Mouse (Mus musculus) hindbrain, embryonic 14.5 days (tissue): ENCODE measurements around the gene Elmsan1. TPM values are rescaled to one million over a fixed set of nuclear protein-coding genes. Genes with fewer than 3 reads are reported as not detected.

Experiments
- ATAC-seq: fragments of 200-750 bp; cut with Nextera tagmentation; 2 replicates; pipeline ENCODE4 v1.8.0; 2017; ENCODE audit warnings: moderate number of reproducible peaks, mild to moderate bottlenecking, moderate TSS enrichment, moderate library complexity; ENCODE audit not compliant: low FRiP score
- DNase-seq: peaks from one replicate; pipeline ENCODE4 v3.0.0-alpha.2; 2015; ENCODE audit warnings: low spot score
- H3K27ac ChIP-seq: fragments of 300-500 bp; sonication (generic); 2 replicates; pipeline ENCODE4 v1.5.1; 2014; ENCODE audit warnings: mild to moderate bottlenecking, moderate library complexity
- H3K27me3 ChIP-seq: fragments of 300-500 bp; sonication (generic); 2 replicates; pipeline ENCODE4 v1.6.1; 2014; ENCODE audit warnings: mild to moderate bottlenecking, low read length, mixed read lengths; ENCODE audit not compliant: control insufficient read depth, insufficient read depth
- H3K36me3 ChIP-seq: fragments of 300-500 bp; sonication (generic); replicated peaks from 2 replicates; pipeline ENCODE4 v1.6.1; 2014; ENCODE audit not compliant: control insufficient read depth, insufficient read depth
- H3K4me1 ChIP-seq: fragments of 300-500 bp; sonication (generic); replicated peaks from 2 replicates; pipeline ENCODE4 v1.6.1; 2014; ENCODE audit warnings: antibody characterized with exemption, low read length, mixed read lengths; ENCODE audit not compliant: control insufficient read depth, insufficient read depth
- H3K4me2 ChIP-seq: fragments of 300-500 bp; sonication (generic); replicated peaks from 2 replicates; pipeline ENCODE4 v1.6.1; 2014; ENCODE audit warnings: mild to moderate bottlenecking, moderate library complexity
- H3K4me3 ChIP-seq: fragments of 300-500 bp; sonication (generic); replicated peaks from 2 replicates; pipeline ENCODE4 v1.5.1; 2014; ENCODE audit warnings: mild to moderate bottlenecking, low read length
- H3K9ac ChIP-seq: fragments of 300-500 bp; sonication (generic); 2 replicates; pipeline ENCODE4 v1.6.1; 2014
- H3K9me3 ChIP-seq: fragments of 300-500 bp; sonication (generic); 2 replicates; pipeline ENCODE4 v1.6.1; 2016; ENCODE audit warnings: low read length; ENCODE audit not compliant: control insufficient read depth
- WGBS: fragments of 180-500 bp; shearing (Covaris S2); extraction: QIAGEN DNeasy Blood & Tissue Kit; methylation state at CpG from one replicate; pipeline ENCODE4 v1.1.7; 2014; 5-methylcytosine and 5-hydroxymethylcytosine counted together
- polyA plus RNA-seq: library from polyadenylated mRNA; unstranded; fragments of >200 nt; fragmentation: Nextera tagmentation; extraction: Ambion mirVana; gene quantifications from 2 replicates; pipeline ENCODE4 v1.2.1, GENCODE M21; 2014

Elmsan1 gene
- polyA plus RNA-seq, 1 experiment from 2014 or later = 4.4 TPM

DNA sequence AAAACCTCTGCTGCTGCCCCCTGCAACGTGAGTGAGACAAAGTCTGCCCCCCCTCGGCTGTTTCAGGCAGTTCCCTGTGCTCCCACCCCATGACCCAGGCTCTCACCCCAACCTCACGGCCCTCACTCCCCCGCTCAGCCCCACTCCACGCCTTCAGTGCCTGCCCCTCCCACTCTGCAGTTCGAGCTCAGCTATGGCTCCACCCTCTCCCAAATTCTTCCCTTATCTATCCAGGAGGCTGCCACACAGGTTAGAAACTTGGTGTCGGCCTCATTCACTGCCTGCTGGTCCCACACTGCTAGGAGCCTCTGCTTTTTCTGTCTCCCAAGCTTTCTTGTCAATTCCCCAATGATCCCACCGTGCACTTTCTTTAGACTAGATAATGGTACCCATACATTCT lies 57.6 kb downstream of the Elmsan1 start:
- WGBS = 87% methylated on average over 8 of the region's 8 CpGs

DNA sequence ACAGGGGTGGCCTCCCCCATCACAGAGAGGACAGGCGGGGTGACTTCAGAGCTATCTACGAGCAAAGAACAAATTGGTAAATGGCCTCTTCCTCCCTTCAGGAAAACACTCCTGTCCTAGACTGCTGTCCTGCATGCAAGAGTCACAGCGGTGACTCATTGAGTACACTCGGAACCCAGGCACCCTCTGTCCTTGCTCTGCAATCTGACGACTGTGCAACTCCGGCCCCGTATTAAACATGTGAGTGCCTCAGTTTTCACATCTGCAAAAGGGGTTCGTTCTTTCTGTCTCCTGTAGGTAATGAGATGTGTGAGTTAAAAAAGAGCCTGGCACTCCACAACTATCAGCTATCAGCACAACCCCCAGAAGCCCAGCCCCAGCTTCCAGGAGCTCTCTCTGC lies 58.2 kb downstream of the Elmsan1 start:
- Histone ChIP-seq H3K9ac (no peak overlapping the region), H3K4me3 (no peak overlapping the region), H3K36me3 (peaks cover 43% of the 10 kb centered on the region), H3K27me3 (no peaks in the 10 kb centered on the region), H3K9me3 (no peaks in the 10 kb centered on the region), H3K4me1 (no peaks in the 10 kb centered on the region), H3K4me2 (no peak overlapping the region), H3K27ac (no peak overlapping the region)
- ATAC-seq = no peak
- 97% methylated on average over 8 of the region's 8 CpGs for WGBS
- DNase-seq = no peak

More for the DNA sequence above, 57.6 kb downstream of the Elmsan1 start:
- Histone ChIP-seq H3K27me3 (no peaks in the 10 kb centered on the region), H3K4me1 (no peaks in the 10 kb centered on the region), H3K9me3 (no peaks in the 10 kb centered on the region), H3K27ac (no peak overlapping the region), H3K36me3 (peaks cover 38% of the 10 kb centered on the region), H3K4me3 (no peak overlapping the region), H3K9ac (no peak overlapping the region), H3K4me2 (no peak overlapping the region)
- ATAC-seq = no peak
- no peak for DNase-seq

DNA sequence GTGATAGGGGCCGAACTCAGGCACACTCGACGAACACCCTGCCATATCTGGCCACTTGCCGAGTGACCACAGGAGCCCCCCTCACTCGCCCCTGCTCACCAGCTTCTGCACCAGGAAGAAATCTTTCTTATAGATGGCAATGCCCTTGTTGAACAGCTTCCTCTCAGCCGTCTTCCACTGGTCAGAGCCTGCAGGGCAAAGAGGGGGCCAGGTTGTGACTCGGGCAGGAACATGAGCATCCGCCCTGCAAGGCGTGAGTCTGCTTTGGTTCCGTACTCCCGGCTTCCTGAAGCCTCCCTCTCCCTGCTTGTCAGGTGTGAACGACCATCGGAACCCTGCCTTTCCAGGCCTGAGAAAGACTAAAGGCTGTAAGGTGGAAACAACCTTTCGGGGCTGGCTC lies 60.5 kb downstream of the Elmsan1 start:
- H3K27ac ChIP-seq = no peak overlapping the region
- ATAC-seq (no peak), DNase-seq (no peak)
- peaks cover 62% of the 10 kb centered on the region for H3K36me3 ChIP-seq
- no peak overlapping the region for H3K4me3 ChIP-seq
- WGBS = 95% methylated on average over 14 of the region's 14 CpGs
- no peak overlapping the region for H3K9ac ChIP-seq
- no peak overlapping the region for H3K4me2 ChIP-seq
- no peaks in the 10 kb centered on the region for H3K27me3 ChIP-seq
- no peaks in the 10 kb centered on the region for H3K9me3 ChIP-seq
- no peaks in the 10 kb centered on the region for H3K4me1 ChIP-seq

DNA sequence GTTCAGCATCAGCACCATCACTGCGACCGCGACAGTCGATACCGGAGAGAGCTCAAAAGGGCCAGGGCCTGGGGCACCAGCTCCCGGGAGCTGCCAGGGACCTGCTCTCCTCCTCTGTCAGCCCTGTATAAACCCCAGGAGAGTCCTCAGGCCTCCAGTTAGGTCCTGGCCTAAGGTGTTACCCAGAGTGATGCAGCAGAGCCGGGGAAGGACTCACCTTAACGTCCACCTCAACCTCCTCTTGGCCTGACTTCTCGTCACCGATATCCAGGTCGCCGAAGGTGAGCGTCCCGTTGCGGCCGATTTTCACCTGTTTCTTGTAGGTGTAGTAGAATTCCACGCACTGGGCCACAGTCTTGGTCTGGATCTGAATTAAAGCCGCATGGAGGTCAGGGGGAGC lies 62.5 kb downstream of the Elmsan1 start:
- H3K4me2 ChIP-seq = no peak overlapping the region
- no peak overlapping the region for H3K9ac ChIP-seq
- no peak overlapping the region for H3K27ac ChIP-seq
- H3K36me3 ChIP-seq = peaks cover 73% of the 10 kb centered on the region
- 95% methylated on average over 18 of the region's 18 CpGs for WGBS
- DNase-seq = no peak
- H3K4me3 ChIP-seq = no peak overlapping the region
- ATAC-seq = no peak
- H3K27me3 ChIP-seq = no peaks in the 10 kb centered on the region
- no peaks in the 10 kb centered on the region for H3K9me3 ChIP-seq
- no peaks in the 10 kb centered on the region for H3K4me1 ChIP-seq

DNA sequence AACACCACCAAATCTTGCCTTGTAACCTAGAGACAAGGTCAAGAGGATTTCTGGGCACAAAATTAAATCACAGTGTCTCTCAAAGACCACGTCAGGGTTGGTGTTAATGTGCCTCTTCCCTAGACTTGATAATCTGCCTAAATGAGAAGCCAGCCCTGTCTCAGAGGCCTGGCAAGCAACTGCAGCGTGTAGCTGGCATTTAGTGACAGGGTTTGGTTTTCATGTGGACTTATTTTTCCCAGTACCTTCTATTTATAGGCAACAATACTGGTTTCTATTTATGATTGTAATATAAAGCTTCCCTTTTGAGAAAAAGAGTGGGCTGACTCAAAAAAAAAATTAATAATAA lies 63.2 kb downstream of the Elmsan1 start:
- Histone ChIP-seq H3K4me2 (no peak overlapping the region), H3K9ac (no peak overlapping the region), H3K27me3 (no peaks in the 10 kb centered on the region), H3K36me3 (peaks cover 73% of the 10 kb centered on the region), H3K9me3 (no peaks in the 10 kb centered on the region), H3K27ac (no peak overlapping the region), H3K4me1 (no peaks in the 10 kb centered on the region), H3K4me3 (no peak overlapping the region)
- DNase-seq = no peak
- WGBS = 81% methylated on average over 2 of the region's 2 CpGs
- no peak for ATAC-seq

DNA sequence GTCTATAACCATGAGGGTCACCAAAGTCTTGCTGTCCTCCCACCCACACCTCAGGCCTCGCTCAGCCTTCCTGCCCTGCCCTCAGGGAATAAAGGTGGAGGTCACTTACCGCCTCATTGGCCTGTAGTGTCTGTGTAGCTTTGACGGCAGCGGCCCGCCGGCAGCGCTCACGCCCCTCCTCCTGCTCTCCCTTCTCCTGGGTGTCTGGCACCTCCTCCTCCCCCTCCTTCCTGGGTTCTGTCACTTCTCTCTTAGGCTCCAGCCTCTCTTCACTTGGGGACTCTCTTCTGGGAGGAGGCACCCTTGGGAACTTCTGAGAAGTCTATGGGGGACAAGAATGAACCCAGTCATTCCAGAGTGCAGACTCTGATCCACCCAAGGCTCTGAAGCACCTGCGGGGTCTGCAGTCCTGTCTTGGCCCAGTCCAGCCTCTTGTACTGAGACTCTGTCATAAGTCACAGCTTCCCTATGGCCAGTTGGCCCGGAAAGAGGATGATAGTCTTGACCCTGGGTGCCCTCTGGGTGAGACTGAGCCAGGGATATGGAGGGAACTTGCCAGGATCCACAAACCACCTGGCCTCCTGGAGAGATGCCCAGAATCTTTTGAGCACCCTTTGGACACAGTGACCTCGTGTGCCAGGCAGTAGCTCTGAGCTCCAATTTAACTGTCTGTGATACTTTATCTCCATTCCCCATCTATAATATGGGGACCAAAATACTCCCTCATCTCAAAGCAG lies 63.7 kb downstream of the Elmsan1 start:
- DNase-seq (no peak), ATAC-seq (no peak)
- WGBS = 76% methylated on average over 11 of the region's 11 CpGs

DNA sequence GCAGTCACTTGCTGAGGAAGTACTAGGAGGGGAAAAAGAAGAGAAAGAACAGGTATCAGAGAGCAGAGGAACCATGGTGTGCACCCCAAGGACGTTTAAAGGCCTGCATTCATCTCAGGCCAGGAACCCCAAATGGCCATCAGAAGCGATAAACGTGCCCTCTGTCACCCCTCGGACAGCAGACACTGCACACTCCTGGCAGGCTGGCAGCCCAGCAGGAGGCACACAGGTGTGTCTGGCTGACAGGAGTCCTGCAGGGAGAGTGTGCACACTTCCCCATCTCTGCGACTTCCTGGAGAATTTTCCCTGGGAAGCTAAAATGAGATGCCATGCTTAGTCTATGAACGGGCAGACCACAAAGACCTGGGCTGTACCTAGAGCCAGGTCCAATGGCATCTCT lies 65.3 kb downstream of the Elmsan1 start:
- H3K9me3 ChIP-seq = no peaks in the 10 kb centered on the region
- H3K4me1 ChIP-seq = peaks cover 11% of the 10 kb centered on the region; the same call in 1 of the 2 replicates
- no peak overlapping the region for H3K4me2 ChIP-seq
- no peaks in the 10 kb centered on the region for H3K27me3 ChIP-seq
- peaks cover 53% of the 10 kb centered on the region for H3K36me3 ChIP-seq
- 88% methylated on average over 6 of the region's 6 CpGs for WGBS
- no peak overlapping the region for H3K4me3 ChIP-seq
- no peak overlapping the region for H3K9ac ChIP-seq
- no peak for DNase-seq
- no peak for ATAC-seq
- H3K27ac ChIP-seq = no peak overlapping the region

More for the DNA sequence above, 63.7 kb downstream of the Elmsan1 start:
- H3K9ac ChIP-seq = no peak overlapping the region
- no peaks in the 10 kb centered on the region for H3K9me3 ChIP-seq
- 0 out of 2 replicates have a peak, but pooled peaks cover 3% of the 10 kb centered on the region for H3K4me1 ChIP-seq
- peaks cover 67% of the 10 kb centered on the region for H3K36me3 ChIP-seq
- no peak overlapping the region for H3K27ac ChIP-seq
- no peak overlapping the region for H3K4me3 ChIP-seq
- no peak overlapping the region for H3K4me2 ChIP-seq
- no peaks in the 10 kb centered on the region for H3K27me3 ChIP-seq

DNA sequence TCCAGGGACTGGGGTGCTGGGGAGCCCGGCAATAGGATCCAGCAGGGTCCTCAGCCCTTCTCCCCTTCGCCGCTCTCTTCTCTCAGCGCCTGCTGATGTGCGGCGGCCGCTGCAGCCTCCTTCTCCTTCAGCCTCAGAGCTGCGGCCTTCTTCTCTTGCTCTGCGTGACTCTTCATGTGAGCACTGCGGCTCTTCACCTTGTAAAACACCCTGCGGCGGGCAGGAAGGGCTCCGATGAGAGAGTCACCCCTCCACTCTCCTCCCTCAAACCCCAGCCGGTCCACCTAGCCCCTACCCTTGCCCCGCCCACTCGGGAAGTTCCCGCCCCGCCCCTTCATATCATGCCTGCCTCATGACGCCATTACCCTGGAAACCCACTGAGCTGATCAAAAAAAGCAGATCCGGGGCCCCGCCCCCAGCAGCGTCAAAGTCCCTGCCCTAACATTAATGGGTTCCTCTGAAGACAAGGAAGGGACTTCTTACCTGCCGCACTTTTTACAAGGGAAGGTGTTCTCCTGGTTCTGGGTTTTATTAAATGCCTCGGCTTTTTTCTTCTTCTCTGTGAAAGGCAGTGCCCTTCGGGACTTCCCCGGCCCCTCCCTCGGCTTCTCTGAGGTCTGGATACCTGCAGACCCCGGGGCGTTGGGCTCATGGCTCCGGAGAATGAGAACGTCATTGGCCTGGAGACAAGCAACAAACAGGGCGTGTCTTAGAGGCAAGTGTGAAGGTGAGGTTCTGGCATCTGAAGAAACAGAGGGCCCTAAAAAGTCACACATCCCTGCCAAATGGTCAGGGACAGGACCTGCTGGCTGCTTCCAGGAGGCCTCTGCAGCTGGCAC lies 66.1 kb downstream of the Elmsan1 start:
- no peak for DNase-seq
- Histone ChIP-seq H3K4me1 (peaks cover 11% of the 10 kb centered on the region; the same call in 1 of the 2 replicates), H3K36me3 (peaks cover 45% of the 10 kb centered on the region), H3K9ac (no peak overlapping the region), H3K4me3 (no peak overlapping the region), H3K27me3 (no peaks in the 10 kb centered on the region), H3K9me3 (no peaks in the 10 kb centered on the region), H3K4me2 (no peak overlapping the region), H3K27ac (no peak overlapping the region)
- no peak for ATAC-seq
- WGBS = 80% methylated on average over 32 of the region's 32 CpGs

DNA sequence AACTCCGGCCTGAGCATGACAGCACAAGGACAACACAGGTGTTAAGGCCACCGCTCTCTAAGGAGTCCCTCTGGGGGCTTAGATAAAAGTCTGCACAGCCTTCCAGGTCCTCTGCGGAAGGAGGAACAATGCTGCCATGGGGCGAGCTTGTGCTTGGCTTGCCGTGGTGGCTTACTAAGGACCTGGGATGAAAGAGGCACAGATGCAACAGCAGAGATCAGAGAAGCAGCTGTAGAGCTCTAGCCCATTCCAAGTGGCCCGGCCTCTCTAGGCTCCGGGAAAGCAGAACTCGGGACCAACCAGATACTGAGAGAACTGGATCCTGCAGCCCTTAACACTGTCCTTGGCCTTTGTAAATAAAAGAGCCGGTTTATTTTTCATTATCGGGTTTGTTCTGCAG lies 66.8 kb downstream of the Elmsan1 start:
- Histone ChIP-seq H3K4me1 (peaks cover 11% of the 10 kb centered on the region; the same call in 1 of the 2 replicates), H3K27me3 (no peaks in the 10 kb centered on the region), H3K9ac (no peak overlapping the region), H3K4me2 (no peak overlapping the region), H3K4me3 (no peak overlapping the region), H3K36me3 (peaks cover 43% of the 10 kb centered on the region), H3K27ac (no peak overlapping the region), H3K9me3 (no peaks in the 10 kb centered on the region)
- 91% methylated on average over 10 of the region's 10 CpGs for WGBS
- no peak for ATAC-seq
- no peak for DNase-seq
